Mouse (Mus musculus) mouse trophoblast stem cell (cell line): Measurements from ENCODE around the gene Mx1.

ENCODE experiments used
- in situ Hi-C, 2 experiments: fragments of 300-500 bp; cut with MseI, MboI; formaldehyde crosslinking; loops; 2 replicates in 1 of 2; 3 replicates in 1 of 2; pipeline ENCODE4 v1.15.1; 2025

The Mx1 gene

DNA sequence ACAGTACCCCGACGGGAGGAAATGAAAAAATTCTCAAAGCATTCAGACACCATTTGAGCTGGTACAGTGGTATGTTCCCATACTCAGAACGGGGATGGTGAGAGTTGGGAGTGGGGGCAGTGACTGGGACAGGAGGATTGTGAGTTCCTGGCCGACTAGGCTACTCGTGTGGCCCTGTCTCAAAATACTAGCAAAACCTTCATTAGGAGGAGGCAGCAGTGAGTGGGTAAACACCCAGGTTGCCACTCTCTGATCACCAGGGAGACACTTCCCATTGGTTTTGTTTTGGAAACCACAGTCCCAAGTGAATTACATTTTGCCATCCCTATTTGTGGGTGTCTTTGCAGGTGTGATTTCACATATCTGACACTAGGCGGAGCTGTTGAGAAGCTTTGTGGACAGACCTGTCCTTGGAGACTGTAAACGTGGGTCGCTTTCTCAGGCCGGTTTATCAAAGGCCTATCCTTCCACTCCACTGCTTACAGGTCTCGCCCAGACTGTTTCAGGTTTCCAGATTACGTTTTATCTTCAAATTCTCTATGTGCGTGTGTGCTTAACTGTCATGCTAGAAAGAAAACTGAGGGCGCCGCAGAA is 18.9 kb downstream of the Mx1 start:
- in situ Hi-C loops: no loop called here

DNA sequence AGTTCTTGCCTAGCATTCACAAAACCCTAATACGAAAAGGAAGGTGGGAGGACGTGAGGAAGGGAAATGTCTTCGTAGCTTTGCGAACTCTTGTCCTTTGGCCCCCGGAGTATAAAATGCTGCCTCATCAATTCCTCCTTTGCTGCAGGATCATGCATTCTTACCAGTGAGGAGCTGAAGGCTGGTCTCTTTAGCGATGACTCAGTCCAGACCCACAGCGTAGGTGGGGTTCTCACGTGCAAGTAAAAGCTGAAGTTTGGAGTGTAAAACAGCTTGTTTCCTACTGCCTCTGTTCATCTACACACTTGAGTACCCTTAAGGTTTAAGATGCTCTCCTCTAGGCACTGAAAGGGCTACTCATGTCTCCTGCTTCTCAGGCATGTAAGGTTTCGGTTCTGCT is 20.7 kb downstream of the Mx1 start:
- in situ Hi-C loops: no loop called here

DNA sequence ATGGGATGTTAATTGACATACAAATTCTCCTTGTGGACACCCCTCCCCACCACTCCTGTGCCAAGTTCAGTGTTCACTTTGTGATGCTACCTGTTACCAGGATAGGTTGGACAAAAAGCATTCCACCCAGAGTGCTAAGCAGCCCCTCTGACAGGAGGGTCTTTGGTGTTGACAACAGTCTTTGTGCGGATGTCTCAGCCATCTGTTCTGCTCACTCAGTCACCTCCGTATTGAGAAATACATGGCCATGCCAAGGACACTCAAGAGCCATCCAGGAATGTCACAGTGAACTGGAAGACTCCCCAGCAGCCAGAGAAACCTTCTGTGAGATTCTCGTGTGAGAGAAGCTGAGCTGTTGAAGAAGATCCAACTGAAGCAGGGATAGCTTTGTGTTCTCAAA is 24.5 kb downstream of the Mx1 start:
- in situ Hi-C loops: loop anchor here in 1 of 2 experiments (10.0 kb wide), 1 partner anchor 123 kb away; no protein-coding TSS in a partner anchor

DNA sequence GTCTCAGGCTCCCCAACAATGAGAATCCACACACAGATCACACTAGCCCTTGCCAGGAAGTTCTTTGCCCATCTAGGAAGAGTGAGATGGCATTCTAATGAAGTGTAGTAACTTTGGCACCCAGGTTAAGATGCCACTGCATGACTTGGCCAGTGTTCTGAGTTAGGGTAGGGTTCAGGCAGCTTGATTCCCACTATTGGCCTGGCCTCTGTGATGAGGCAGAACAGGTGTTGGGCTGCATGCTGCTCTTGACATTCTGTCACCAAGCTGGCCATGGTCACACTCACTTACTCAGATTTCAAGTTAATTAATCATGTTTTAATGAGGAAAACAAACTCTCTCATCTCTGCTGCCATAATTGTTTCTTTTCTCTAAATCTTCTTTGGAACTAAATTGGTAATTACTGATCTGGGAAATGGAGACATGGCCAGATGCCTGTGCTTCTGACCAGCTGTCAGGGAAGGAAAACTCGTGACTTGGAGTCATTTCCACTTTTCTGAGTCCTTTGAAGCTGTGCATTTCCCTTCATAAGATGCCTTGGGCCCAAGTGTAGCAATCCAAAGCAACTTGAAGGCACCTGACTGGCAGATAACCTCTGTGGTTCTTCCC is 25.2 kb downstream of the Mx1 start:
- in situ Hi-C loops: loop anchor here in 1 of 2 experiments (10.0 kb wide), 1 partner anchor 123 kb away; no protein-coding TSS in a partner anchor

DNA sequence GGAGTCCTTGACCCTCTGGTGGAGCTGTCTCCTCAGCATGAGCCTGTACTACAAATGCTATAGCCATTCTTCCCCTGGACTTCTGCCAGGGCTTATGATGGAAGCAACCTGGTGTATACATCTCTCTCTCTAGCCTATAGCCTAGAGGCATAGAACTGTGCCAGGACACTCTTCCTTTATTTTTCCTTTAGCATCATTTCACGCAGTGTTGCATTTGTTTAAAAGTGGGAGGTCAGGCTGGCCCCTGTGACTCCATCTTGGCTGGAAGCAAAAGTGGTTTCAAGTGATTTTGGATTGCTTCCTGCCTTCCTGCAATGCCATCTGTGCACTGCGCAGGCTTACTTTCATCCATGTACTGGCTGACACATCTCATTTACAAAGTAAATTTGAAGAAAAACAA is 28.5 kb downstream of the Mx1 start:
- in situ Hi-C loops: loop anchor here in 1 of 2 experiments (10.0 kb wide), 1 partner anchor 119 kb away; no protein-coding TSS in a partner anchor

DNA sequence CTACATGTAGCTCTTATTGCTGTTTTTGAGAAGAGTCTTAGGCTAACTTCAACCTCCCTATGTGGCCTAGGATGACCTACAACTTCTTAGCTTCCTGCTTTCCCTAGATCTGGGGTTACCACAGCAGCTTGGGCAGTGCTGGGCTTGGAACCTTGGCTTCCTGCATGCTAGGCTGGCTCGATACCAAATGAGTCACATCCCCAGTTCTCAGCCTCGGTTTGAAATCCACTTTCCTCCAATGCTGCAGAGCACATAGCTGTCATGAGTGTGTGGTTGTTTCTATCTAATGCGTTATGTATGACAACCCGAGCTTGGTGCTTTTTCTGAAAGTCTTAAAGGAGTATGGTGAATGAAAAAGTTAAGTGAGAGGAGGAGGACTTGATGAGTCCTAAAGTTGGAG is 31.4 kb downstream of the Mx1 start:
- in situ Hi-C loops: loop anchor here in 1 of 2 experiments (10.0 kb wide), 1 partner anchor 117 kb away; no protein-coding TSS in a partner anchor

DNA sequence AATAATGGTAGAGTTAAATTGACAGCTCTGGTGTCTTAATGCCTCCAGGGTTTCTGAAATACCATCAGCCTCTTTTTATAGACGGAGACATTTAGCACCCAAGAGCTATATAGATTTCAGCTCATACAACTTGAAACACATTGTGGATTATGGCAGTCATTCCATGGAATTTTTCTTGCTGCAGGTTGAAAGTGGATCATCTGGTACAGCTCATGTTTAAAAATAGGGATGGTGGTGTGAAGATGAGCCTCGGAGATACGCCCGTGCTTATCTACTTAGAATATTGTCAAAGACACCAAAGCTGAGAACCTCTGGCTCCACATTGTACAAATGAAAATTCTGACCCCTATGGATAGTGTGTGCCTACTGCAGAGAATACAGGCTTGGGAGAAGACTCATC is 32.6 kb downstream of the Mx1 start:
- in situ Hi-C loops: loop anchor here in 1 of 2 experiments (10.0 kb wide), 1 partner anchor 115 kb away; no protein-coding TSS in a partner anchor

DNA sequence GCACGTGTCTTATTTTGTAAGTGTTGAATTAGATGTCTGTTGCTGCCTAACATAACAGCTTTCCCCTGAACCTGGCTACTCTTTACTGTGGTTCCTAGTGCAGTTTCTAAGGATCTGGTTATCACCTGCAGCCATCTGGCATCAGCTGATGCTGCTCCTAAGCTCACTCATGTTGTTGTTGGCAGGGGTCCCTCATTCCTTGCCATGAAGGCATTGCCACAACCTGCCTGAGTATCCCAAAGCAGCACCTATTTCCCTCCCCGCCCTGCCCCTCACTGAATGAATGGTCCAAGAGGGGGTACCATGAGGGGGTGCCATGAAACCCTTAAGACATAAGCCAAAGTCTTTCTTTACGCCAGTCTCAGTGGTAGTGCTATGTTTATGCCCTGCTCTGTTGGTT is 34.7 kb downstream of the Mx1 start:
- in situ Hi-C loops: no loop called here

DNA sequence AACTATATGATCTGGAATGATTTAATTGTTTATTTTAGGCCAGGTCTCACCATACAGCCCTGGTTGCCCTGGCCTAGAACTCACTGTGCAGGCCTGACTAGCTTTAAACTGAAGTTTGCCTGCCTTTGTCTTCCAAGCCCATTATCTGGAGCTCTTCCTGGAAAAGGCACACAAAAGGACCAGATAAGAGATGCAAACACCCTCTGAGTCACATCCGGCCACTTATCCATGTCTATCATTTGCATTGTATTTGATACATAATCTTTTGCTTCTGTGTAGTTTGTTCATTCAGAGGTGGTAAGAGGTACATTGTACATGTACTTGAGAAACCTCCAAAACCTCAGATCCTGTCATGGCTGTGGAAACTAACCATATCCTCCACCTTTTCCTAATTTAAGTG is 39.1 kb downstream of the Mx1 start:
- in situ Hi-C loops: no loop called here

DNA sequence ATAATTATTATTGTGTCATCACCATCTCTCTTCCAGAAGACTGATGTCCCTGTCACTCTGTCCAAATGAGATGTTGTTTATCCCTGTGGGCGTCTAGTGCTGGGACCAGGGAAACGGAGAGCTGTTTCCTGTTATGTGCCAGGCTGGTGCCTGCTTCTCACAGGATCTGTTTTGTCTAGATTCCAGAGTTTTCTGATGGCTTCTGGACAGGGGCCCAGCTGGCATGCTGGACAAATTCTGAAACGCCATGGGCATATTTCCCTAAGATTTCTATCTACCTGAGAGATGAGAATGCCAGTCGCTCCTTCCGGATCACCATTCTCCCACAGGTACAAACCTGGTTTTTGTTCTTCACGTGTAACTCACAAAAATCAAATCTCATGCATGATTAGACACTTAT is 41.0 kb downstream of the Mx1 start:
- in situ Hi-C loops: no loop called here

DNA sequence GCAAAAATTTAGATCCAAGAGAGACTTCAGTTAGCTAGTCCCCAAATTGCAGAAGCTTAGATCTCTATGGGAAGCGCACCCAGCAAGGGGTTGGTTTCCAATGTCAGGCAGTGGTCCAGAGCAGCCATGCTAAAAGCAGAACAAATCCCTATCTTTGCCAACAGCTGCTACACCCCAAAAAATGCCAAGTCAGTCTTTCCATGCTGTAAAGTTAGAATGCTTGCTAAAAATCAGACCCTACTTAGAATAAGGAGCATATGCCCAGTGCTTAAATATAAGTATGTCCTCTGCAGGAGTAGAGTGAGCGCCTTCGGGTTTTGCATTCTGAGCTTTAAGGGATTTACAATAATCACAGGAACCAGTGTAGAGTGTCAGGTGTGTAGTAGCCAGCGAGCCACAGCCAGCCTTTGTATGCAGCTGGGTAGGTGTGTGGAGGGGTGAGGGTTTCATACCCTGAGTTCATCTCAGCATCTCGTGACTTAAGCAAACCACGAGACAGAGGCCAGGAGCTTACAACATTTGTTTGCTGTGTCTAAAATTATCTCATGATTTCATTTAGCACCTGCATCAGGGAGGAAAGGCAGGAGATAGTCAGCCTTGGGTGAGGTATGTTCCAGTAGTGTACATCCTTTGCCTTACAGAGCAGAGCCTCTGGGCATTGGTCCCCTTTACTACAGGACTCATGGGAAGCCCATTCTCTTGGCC is 43.8 kb downstream of the Mx1 start:
- in situ Hi-C loops: no loop called here

DNA sequence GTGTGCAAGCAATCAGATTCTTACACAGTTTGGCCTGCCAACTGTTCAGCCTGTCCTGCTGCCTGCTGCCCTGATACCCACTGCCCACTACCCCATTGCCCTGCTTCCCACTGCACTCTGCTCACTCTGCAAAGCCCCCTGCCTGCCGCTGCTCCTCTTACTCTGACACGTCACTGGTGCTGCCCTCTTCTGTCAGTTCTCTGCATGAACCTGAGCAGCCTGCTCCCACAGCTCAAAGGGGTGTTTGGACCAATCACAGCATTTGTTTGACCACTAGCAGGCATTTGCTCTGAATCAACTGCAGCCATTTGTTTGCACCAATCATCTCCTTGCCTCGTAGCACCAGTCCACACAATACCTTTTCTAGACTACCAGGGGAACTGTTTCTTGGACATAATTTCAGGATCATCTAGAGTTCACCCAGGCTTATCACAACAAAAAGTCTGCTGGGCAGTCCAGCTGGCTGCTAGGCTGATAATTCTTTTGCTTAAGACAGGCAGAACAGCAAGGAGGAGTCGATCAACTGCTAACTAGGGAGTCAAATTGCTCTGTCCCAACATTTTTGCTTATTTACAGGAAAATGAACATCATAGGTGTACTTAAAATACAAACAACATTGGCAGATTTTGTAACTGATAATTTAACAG is 44.7 kb downstream of the Mx1 start:
- in situ Hi-C loops: no loop called here

DNA sequence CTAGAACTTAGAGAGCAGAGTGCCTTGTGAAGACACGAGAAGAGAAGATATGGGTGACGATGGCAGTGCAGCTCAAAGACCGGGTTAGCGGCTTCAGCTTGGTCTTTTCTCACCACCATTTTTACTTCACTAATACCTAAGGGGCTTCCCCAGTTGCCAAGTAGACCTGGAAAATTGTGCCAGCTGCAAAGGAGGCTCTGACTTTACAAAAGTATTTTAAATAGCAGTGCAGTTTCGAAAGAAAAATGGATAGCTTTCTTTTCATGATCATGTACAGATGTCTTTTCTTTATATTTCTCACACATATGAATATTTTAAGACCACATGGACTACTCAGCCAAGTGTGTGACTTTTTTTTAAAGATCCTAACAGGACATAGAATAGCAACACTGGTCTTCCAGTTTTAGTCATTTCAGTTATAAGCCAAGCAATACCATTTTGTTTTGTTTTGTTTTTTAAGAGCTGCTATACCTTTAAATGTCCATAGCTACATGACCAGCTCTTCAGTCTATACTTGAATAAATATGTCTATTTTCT is 57.2 kb downstream of the Mx1 start:
- in situ Hi-C loops: no loop called here

DNA sequence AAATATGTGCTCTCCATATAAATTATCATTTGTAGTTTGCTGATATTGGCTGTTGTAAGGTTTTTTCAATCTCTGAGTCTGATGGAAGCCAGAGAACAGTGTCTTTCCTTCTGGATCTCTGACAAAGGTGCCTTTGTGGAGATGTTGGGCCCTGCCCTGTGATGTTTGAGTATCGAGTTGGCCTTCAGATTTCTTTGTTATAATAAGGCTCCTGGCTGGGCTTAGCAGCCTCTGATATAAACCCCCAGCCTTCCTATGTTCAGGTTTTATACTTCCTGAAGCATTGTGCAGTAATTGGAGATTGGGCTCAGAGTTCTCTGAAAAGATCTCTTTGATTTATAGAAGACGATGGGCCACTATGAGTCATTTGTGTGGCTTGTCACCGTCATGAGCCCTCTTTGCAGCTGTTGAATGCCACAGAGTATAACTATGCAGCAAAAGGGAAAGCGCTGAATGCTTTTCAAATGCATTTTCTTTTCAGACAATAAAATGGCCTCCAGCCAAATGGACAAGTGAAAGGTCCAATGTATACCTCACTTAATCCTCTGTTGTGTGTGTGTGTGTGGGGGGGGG is 60.4 kb downstream of the Mx1 start:
- in situ Hi-C loops: no loop called here

DNA sequence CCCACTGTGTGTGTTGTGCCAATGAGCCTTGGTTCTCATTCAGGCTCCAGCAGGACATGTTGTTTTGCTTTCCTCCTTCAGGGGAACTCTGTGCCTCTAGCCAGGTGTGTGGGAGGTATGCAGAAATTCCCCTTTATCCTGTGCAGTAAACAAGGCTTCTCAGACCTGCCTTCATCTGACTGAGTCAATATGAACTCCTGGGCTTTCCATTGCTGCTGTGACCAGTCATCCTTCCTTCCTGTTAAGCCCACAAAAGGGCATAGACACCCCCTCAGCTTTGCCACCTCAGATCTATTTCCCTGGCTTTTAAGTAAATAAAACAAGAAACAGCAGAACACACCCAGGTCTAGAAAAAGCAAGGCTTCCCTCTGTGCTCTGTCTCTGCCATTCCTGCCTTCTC is 61.0 kb downstream of the Mx1 start:
- in situ Hi-C loops: no loop called here

DNA sequence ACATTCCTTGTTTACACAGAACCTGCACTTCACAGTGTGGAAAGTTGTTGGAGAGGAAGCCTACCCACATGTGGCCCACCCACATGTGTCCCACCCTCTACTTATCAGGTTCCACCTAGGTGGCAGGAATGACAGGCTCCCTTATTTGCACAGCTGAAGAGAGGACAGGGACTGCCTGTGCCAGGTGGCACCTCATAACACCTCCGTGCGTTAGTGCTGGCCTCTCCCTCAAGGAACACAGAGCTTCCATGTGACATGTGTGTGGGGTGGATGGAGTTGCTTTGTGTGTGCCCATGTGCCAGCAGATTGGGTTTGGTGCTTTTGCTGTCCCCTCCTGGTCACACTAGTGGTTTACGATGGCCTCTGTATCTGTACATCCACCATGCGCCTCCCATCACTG is 62.7 kb downstream of the Mx1 start:
- in situ Hi-C loops: no loop called here

DNA sequence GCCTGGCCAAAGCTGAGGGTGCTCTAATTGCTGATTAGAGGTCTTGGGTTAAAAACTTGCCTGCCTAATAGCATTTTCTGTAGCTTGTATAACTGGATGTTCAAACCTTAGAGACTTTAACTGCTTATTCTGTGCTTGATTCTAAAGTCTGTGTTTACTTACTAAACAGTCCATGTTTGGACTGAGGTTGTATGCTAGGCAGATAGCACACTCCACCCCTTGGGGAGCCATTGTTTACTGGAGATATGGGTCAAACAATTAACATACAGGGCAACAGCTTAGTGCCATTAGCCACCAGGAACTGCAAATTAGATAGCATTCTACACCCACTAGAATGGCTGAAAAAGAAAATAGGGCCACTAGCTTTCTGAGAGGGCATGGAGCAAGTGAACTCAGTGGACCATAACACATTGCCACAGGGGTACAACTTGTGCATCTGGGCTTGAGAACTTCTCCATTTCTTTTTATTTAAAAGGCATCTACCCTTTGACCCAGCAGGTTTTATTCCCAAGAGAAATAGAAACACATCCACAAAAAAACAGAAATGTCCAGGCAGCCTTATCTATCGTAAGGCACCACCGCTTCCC is 64.7 kb downstream of the Mx1 start:
- in situ Hi-C loops: no loop called here
